Mouse (Mus musculus) heart, adult 2 months (tissue): ENCODE measurements around the gene Hps3.
A peak's percentile ranks its signal among the peaks of the same experiment; 100 is the strongest.

Source experiments
- CTCF ChIP-seq: fragments of 200-600 bp; IDR thresholded peaks from 2 replicates; pipeline ENCODE4 v1.8.1; 2022; ENCODE audit warnings: antibody characterized with exemption, mild to moderate bottlenecking, moderate library complexity
- POLR2A ChIP-seq: fragments of 200-500 bp; IDR thresholded peaks from 2 replicates; pipeline ENCODE4 v1.6.1; 2011; ENCODE audit warnings: mild to moderate bottlenecking, low read depth, low read length, control low read depth; ENCODE audit not compliant: insufficient read depth

DNA sequence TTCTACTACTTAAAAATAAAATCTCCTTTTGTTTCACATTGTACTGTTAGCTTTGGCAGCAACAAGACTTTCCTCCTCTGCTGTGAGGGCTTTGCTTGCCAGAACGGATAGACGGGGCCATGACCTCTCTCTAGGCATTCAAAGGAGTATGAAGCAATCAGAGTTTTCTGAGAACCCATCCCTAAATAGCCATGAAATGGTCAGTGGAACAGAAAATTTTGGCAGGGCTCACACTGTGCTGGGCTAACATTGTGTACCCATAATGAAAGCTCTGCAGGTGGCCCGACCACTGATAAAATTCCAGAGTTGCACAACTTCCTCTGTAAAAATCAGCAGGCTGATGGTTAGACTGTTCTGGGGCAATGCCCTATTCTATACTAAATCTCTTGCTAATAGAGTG is 81.2 kb downstream of the Hps3 start:
- no peak for TF ChIP-seq CTCF
- TF ChIP-seq POLR2A, result peak; percentile 40; the same call in 1 of the 2 replicates
